Mouse (Mus musculus): ENCODE measurements around the gene Slc31a2.

DNA sequence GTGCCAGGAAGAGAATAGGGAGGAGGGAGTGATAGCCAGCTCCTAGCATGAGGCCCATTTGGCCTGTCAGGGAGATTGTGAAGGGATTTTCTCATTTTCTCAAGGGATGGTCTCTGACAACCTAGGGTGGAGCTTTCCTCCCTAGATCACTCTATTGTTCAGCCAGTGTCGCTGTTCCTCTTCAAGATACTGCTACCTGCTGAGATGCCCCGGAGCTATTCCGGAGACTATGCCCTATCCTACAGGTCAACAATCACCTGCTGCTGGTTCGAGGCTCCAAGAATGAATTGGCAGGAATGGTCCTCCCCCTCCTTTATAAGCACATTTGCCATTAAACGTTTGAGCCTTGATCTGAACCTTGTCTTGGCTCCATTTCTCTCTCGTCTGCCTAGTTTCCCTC, 21.8 kb upstream of the Slc31a2 start:
- TF ChIP-seq CTCF (IDR thresholded peaks at IDR 0.05; ENCODE audit: borderline replicate concordance, extremely low read depth, insufficient read depth, insufficient read length) (no peak), POLR2A (IDR thresholded peaks at IDR 0.05; ENCODE audit: borderline replicate concordance, extremely low read depth, insufficient read depth, insufficient read length, poor library complexity, severe bottlenecking) (no peak)
